Mouse (Mus musculus) right cerebral cortex, postnatal 36 days (tissue): ENCODE results near the gene Gpc6.

Experiments
- DNase-seq, 2 experiments: peaks; one replicate each; pipeline ENCODE4 v3.0.0; 2022; ENCODE audit warnings: low spot score in 2 of 2, mixed read lengths in 1 of 2

The Gpc6 gene

DNA sequence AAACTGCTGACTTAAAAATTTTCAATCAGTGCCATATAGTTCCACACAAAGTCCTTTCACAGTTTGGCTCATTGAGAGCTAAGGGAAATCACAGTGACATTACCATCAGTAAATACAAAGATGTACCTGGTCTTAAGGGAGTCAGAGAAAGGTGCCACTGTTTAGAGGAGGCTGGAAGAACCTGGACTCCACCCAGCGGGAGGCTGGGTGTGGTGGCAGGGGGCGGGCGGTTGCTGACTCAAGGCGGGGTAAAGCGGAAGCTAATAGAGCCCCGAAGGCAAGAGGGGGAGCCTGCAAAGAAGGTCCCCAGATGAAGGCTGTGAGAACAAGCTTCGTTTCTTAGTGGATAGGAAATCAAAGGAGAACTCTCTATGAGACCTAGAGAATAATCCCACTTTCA is 861.5 kb downstream of the Gpc6 start:
- no peak for DNase-seq

DNA sequence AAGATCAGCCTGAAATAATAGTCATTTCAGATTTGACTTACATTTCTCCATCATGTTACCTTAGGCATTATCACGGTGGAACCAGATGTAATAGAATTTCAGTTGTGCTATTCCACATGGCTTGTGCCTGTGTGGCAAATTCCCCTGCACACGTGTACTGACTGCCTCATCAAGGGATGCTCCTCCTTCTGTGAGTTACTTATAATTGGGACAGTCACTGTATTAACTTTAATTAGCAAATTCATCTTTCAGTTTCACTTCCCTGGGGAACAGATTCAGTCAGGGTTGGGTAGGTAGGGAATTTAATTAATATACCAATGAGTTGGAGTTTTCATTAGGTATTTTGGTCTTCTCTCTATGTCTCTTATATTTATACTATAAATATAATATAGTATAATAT is 869.8 kb downstream of the Gpc6 start:
- DNase-seq, result no peak

DNA sequence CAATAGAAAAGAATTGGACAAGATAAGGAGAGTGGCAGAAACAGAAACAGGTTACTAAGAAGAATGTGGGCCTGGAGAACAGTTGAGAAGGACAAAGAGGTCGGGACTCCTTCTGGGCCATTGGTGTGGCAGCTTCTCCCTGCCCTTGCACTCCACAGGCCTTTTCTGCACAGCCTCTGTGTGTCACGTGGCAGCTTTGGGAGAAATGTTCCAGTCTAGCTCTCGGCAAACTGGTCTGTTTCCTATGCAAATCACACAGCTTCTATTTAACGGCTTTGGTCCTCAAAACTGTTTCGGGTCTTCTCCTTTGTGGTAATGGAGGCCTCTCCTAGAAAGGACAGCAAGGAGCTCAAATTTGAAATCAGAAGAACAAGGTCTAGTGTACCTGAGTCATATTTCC is 871.5 kb downstream of the Gpc6 start:
- DNase-seq, result no peak

- DNase-seq, result no peak
These were observed 875.3 kb downstream of the Gpc6 start for GRCm38 (mm10) chr14:117800399-117800798.

DNA sequence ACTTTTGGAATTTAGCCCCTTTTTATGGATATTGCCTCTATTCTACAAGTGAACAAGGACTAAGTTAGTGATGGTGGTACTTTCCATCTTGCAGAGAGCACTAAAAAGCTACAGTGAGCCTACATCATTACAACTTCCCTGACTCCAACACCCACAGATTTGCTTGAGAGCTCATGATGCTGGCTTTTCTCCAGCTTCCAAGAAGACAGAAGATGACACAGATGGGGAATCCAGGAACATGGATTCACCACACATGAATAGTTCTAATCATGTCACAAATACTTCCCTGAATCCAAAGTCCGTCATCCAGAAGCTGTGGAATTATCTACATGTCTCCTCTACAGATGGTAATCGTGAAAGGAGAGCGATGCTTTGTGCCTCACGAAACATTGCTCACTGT is 882.7 kb downstream of the Gpc6 start:
- DNase-seq, result no peak

- no peak for DNase-seq
These were observed 883.2 kb downstream of the Gpc6 start for GRCm38 (mm10) chr14:117808326-117808725.

- peak in 1 of 2 experiments; percentile 25 for DNase-seq
These were observed 885.5 kb downstream of the Gpc6 start for GRCm38 (mm10) chr14:117810321-117811270.

GRCm38 (mm10) chr14:117813473-117813872 is 888.4 kb downstream of the Gpc6 start:
- peak; percentile 37 to 58 for DNase-seq

DNA sequence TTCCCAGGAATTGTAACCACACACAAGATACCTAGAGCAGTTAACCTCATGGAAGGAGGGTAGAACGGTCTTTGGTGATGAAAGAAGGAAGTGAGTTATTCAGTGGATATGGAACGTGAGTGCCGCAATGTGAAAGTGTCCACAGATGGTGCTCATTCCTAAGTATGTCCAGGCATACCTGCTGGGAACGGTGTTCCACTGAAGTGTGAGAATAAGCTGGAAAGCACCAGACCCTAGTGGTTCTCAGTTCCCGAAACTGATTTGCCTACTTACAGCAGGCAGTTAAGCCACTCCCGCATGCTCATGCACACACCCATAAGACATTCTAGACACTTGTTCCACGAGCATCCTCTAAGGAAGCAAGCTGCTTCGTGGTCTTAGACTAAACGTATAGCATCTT is 890.9 kb downstream of the Gpc6 start:
- DNase-seq, result no peak

DNA sequence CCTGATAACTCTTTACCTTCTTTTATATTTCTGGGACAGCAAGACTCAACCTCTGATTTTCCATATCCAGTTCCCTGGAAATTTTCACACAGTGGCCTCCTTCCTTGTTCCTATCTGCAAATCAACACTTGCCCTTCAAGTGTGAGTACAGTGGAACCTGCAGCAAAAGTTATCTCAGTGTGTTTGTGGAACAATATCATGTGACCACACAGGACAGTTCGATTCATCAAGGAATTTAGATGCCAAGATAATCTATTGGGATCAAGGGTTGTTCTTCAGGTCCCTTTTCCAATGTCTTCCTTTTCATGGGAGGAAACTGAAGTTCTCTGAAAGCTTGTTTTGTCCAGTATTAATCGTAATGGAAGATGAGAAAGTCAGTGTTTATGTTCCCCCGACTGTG is 891.6 kb downstream of the Gpc6 start:
- DNase-seq, result no peak

DNA sequence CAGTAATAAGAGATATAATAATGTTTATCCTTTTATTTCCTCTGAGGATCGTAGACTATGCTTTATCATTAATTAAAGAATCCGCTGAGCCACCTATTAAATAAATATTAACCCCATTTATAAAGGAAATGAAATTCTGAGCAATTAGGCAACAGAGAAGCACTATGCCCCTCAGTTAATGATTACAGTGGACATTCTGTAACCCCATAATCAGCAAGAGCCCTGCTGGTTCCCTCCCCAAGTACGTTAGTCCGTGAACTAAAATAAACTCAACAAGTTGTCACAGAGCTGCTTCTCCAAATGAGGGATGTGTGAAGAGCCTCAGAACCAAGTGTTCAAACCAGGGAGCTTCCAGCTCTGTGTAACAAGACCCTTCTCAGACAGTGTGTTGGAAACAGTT is 892.1 kb downstream of the Gpc6 start:
- no peak for DNase-seq

DNA sequence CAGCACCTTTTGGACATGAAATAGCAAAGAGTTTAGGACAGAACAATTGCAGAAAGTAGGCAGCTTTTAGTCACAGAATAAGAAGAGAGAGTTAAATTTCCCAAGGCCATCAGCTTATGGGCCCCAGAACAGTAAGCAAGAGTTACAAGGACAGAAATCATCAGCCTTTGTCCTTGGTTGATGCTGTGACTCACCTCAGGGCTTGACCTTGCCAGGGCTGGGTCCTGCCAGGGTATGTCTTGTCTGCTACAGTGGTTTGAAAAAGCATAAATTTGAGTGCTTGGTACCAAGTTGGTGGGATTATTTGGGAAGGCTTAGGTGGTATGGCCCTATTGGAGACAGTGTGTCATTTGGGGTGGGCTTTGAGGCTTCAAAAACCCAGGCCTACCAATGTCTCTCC is 899.4 kb downstream of the Gpc6 start:
- DNase-seq, result no peak

GRCm38 (mm10) chr14:117826294-117827046 is 901.4 kb downstream of the Gpc6 start:
- no peak for DNase-seq

- no peak for DNase-seq
These were observed 906.2 kb downstream of the Gpc6 start for GRCm38 (mm10) chr14:117831267-117831666.

DNA sequence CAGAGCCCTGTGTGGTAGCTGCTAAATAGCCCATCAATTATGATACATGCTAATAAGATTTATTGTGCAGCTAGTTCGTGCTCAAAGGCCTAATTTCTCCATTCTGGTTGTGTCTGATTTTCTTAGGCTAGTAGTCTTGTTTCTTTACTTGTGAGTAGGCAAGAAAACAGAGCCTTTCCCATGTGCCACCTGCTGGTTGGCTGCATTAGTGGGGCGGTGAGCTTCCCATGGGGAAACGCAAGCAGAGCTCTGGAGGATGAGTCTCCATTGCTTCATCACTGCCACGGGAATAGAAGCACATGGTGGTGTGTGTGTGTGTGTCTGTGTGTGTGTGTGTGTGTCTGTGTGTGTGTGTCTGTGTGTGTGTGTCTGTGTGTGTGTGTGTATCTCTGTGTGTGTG is 906.6 kb downstream of the Gpc6 start:
- peak in 1 of 2 experiments; percentile 11 for DNase-seq

DNA sequence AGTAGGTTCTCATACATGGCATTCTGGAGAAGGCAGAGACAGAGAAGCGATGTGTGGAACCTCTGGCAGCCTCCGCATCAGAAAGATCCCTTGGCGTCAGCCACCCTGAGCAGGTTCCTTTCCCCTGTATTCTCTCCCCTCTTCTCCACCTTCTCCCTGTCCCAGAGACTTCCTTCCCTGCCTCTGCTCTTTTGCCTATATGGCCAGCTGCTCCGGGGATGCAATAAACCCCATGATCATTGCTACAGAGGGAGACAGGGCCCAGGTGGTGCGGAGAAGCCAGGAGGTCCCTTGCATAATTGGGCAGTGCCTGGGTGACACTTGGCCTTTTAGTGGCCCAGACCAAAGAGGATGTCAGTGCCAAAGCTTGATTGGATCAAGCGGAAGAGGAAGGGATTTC is 910.4 kb downstream of the Gpc6 start:
- no peak for DNase-seq

DNA sequence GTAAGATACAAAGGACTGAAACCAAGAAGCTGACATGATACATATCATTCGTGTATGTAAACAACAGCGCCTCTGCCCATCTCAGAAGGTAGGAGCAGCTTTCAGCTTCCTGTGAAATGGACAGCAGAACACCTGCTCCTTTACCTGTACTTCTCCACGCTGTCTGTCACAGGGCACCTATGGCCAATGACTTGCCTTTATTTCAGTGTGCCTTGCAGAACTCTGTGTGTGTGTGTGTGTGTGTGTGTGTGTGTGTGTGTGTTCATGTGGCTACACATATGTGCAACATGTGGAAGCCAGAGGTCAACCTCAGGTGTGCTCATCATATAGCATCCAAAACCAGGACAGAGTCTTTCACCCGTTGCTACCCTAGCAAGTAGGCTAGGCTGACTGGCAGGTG is 911.9 kb downstream of the Gpc6 start:
- DNase-seq, result no peak

GRCm38 (mm10) chr14:117837715-117838114 is 912.6 kb downstream of the Gpc6 start:
- DNase-seq, result no peak

GRCm38 (mm10) chr14:117841211-117841610 is 916.1 kb downstream of the Gpc6 start:
- no peak for DNase-seq

DNA sequence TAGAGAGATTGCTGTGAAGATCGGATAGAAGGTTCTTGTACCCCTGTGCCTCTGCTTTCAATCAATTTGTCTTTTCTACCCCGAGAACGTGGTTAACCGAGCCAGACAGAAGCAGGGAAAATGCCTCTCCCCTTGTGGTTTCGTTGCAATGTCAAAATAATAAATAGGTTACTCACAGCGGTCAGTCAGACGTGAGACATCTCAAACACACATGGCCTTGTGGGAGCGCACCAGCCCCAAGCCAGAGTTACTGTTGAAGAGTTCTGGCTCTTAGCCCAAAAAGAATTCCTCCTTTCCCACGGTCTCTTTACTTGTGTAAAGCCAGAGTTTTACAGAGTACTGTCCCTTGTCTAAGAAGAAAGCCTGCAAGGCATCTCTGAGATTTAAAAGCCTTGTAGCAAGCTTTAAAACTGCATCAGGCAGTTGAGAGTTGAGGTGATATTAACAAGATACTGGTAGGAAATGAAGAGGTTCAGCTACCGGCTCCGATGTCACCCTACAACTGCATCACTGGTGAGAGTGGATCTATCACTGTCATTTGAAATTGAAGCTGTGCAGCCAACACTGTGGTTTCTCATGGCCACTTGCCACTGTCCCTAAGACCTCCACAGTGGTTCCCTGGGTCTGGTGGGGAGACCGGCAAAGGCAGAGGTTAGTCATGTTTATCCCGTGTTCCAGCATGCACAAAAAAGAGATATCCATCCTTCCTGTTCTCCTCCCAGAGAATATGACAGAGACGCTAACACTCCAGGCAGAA is 916.9 kb downstream of the Gpc6 start:
- no peak for DNase-seq

DNA sequence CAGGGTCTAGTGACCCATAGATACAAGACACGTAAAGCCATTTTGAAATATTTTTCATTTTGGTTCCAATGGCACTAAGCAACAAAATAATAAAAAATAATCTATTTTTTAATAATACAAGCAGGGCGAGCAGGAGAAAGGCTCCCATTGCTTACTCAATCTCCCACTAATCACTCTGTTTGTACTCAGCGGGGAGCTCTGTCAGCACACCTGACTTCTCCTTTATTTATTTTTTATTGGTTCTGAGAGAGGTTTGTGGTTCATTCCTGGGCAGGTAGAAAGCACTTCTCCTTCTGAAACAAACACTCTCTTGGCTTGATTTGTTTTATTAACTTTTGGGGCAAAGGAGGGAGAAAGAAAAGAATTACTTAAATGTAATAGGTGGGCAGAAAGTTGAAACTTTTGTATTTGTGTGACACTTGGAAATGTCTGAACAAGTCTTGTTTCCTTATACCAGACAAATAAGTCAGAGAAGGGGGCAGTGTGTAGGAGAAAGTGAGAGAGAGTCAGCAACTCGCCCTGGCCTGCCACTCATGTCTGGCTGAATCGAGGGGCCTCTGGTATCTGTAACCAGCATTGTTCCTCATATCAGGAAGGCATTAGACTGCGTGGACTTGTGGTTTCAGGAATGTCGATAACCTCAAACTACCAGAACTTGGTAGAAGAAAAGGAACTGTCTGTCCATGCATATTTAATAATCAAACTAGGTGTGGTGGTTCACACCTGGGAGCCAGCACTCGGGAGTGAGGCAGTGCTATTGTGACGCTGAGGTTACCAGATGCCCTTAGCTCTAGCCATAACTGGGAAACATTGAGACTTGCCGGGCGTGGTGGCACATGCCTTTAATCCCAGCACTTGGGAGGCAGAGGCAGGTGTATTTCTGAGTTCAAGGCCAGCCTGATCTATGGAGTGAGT is 924.7 kb downstream of the Gpc6 start:
- no peak for DNase-seq
